25 mouse cellular contexts compared by ENCODE assay signal in the genomic region with DNA sequence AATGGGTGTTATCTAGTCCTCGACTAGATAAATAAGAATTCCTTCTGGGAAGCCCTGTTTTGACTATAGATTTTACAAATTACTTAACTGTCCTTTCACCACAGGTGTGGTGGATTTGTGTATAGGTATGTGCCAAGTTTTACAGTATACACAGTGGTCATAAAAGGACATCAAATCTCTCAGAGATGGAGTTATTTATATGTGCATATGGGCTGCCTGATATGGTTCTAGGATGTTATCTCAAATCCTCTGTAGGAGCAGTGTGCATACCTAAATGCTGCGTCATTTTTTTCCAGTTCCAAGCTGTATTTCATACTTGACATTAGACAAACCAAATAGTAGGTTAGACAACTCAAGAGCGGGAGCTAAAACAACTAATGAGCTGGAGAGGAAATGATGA. TPM values are rescaled to one million over a fixed set of nuclear protein-coding genes. Genes with fewer than 3 reads are reported as not detected.
DNase-seq lines count a peak whose midpoint lies in the region; ATAC-seq and TF ChIP-seq lines count a peak whose summit lies in the region.
"Had no signal": no experiment of that assay in that cellular context is flagged by ENCODE, and none has a peak within 500 bp of the region (broad histone marks: within the 10 kb centered on the region; RNA-seq: fewer than 3 reads in every experiment).

No protein-coding gene starts in this region.

- no peak for TF ChIP-seq CTCF in G1E (IDR thresholded peaks at IDR 0.05; ENCODE audit: low read depth, low read length)
- no peak for TF ChIP-seq CTCF in MEL (IDR thresholded peaks at IDR 0.05 in 2 of 3, conservative IDR thresholded peaks at IDR 0.05 in 1 of 3; ENCODE audit: control insufficient read depth in 1 of 3, insufficient read depth in 1 of 3, low read depth in 2 of 3, low read length in 3 of 3, poor library complexity in 1 of 3, severe bottlenecking in 1 of 3)

- no peaks in the 10 kb centered on the region for H3K27me3 ChIP-seq in G1E (ENCODE audit: insufficient read depth, low read length)
- H3K27me3 ChIP-seq in MEL (ENCODE audit: control insufficient read depth in 1 of 2, insufficient read depth in 2 of 2, low read length in 2 of 2), result no peaks in the 10 kb centered on the region
- H3K27me3 ChIP-seq: Patski had no signal

- H3K79me2 ChIP-seq in MEL (ENCODE audit: control insufficient read depth, insufficient read depth, low read length, poor library complexity), result no peaks in the 10 kb centered on the region

- H3K4me3 ChIP-seq in G1E (ENCODE audit: low read depth, low read length) (no peak overlapping the region), MEL (ENCODE audit: control insufficient read depth in 1 of 2, insufficient read depth in 1 of 2, low read depth in 2 of 2, low read length in 2 of 2) (no peak overlapping the region)

- no peak for TF ChIP-seq RAD21 in MEL (IDR thresholded peaks at IDR 0.05; ENCODE audit: low read depth, low read length)

- peak; percentile 88 for ATAC-seq in G1E (ENCODE audit: extremely low read depth, insufficient number of reproducible peaks, low FRiP score, poor library complexity, severe bottlenecking)
- ATAC-seq in erythroblast, adult 5-6 weeks (replicated peaks; ENCODE audit: low FRiP score, poor library complexity, severe bottlenecking), result no peak
- ATAC-seq: activated CD4-positive, CD25-positive, alpha-beta regulatory T cell, adult 4 months; CD4-positive, CD25-positive, alpha-beta regulatory T cell, adult 4 months; Patski had no signal

- no peak overlapping the region for H3K9ac ChIP-seq in MEL (ENCODE audit: control insufficient read depth, low read depth, low read length, poor library complexity, severe bottlenecking)

- no peaks in the 10 kb centered on the region for H3K36me3 ChIP-seq in G1E (replicated peaks)
- H3K36me3 ChIP-seq in MEL (ENCODE audit: control insufficient read depth in 1 of 2, insufficient read depth in 2 of 2, low read length in 2 of 2), result peaks cover 0 to 6% of the 10 kb centered on the region in 2 experiments; a peak in 2 of 4 replicates

- H3K4me1 ChIP-seq in G1E (ENCODE audit: insufficient read depth, low read depth, low read length) (no peaks in the 10 kb centered on the region), MEL (ENCODE audit: control insufficient read depth in 1 of 2, insufficient read depth in 2 of 2, low read length in 2 of 2) (peaks cover 4 to 6% of the 10 kb centered on the region in 2 experiments)

- H3K27ac ChIP-seq in MEL (ENCODE audit: control insufficient read depth, low read depth, low read length), result peak overlapping the region; percentile 80

- H3K9me3 ChIP-seq in G1E (replicated peaks) (no peaks in the 10 kb centered on the region), MEL (replicated peaks; ENCODE audit: insufficient read depth, low read length) (no peaks in the 10 kb centered on the region)

- no peak for TF ChIP-seq POLR2A in MEL (IDR thresholded peaks at IDR 0.05; ENCODE audit: control insufficient read depth in 1 of 2, insufficient read depth in 1 of 2, low read depth in 1 of 2, low read length in 2 of 2, poor library complexity in 1 of 2)

- DNase-seq in G1E (ENCODE audit: low spot score) (no peak), MEL (ENCODE audit: low read depth, low spot score) (peak; percentile 61)
- no peak for DNase-seq in urinary bladder, postnatal 14 days (ENCODE audit: low spot score)
- DNase-seq: adrenal gland, adult 2 months; adrenal gland, adult 8-10 months; adrenal gland, postnatal 10 days; adrenal gland, postnatal 14 days; adrenal gland, postnatal 25 days; adrenal gland, postnatal 36 days; B cell, adult 2 months; cerebellum, adult 11 months; cerebellum, adult 11-12 months; cerebellum, adult 18-20 months; cerebellum, adult 2 months; cerebellum, adult 8-10 months had no signal

- TF ChIP-seq EP300 in MEL (IDR thresholded peaks at IDR 0.05; ENCODE audit: low read depth in 1 of 2, low read length in 2 of 2), result 0 out of 4 replicates have a peak, but pooled peaks of 1 of the 2 experiments have one; percentile 44

TF ChIP-seq in MEL, 35 proteins besides CTCF, POLR2A, EP300 and RAD21:
- TF ChIP-seq KAT2A (conservative IDR thresholded peaks at IDR 0.05; ENCODE audit: low read depth, low read length) (no peak), UBTF (IDR thresholded peaks at IDR 0.05; ENCODE audit: borderline replicate concordance, insufficient read depth, low read depth, low read length) (no peak), MYC (IDR thresholded peaks at IDR 0.05; ENCODE audit: low read depth, low read length) (no peak), ZC3H11A (IDR thresholded peaks at IDR 0.05; ENCODE audit: low read depth, low read length) (no peak), SMC3 (IDR thresholded peaks at IDR 0.05; ENCODE audit: low read depth, low read length) (no peak), TAL1 (IDR thresholded peaks at IDR 0.05; ENCODE audit: low read length) (peak; percentile 18; the same call in 1 of the 2 replicates), MAZ (IDR thresholded peaks at IDR 0.05; ENCODE audit: low read depth, low read length) (no peak), CHD1 (IDR thresholded peaks at IDR 0.05; ENCODE audit: low read depth, low read length) (no peak), E2F4 (IDR thresholded peaks at IDR 0.05; ENCODE audit: borderline replicate concordance, low read depth, low read length) (no peak), MXI1 (IDR thresholded peaks at IDR 0.05; ENCODE audit: low read depth, low read length) (no peak; the same call in 1 of the 2 replicates), POLR2AphosphoS2 (IDR thresholded peaks at IDR 0.05; ENCODE audit: low read length) (no peak), USF1 (IDR thresholded peaks at IDR 0.05; ENCODE audit: low read depth, low read length) (no peak), TCF12 (IDR thresholded peaks at IDR 0.05; ENCODE audit: low read depth, low read length) (peak; percentile 28; the same call in 1 of the 2 replicates), ETS1 (IDR thresholded peaks at IDR 0.05; ENCODE audit: low read depth, low read length) (peak; percentile 74), MYB (IDR thresholded peaks at IDR 0.05; ENCODE audit: low read depth, low read length) (no peak), SIN3A (IDR thresholded peaks at IDR 0.05; ENCODE audit: low read length) (no peak), ZMIZ1 (IDR thresholded peaks at IDR 0.05; ENCODE audit: low read depth, low read length) (no peak), GATA1 (IDR thresholded peaks at IDR 0.05; ENCODE audit: low read depth, low read length) (peak; percentile 70), HCFC1 (IDR thresholded peaks at IDR 0.05; ENCODE audit: low read depth, low read length) (no peak)

RNA-seq across cellular contexts. Expression of a gene that starts 13.9 kb away (rescaled TPM):
- total RNA-seq in G1E (2014; fragmentation: Nextera tagmentation) (not detected in 2 replicates), G1E (2017) (not detected in 2 replicates), MEL (2012; rRNA removed) (not detected in 2 replicates)
- polyA plus RNA-seq in G1E (2012) (not detected in 2 replicates), MEL (2012; ENCODE audit: insufficient read depth in 1 of 2, insufficient read length in 2 of 2, low read depth in 1 of 2, low replicate concordance in 2 of 2, missing spikeins in 1 of 2) (not detected)
- total RNA-seq in erythroblast, adult 5-6 weeks (2015; ENCODE audit: low replicate concordance), result not detected in 2 replicates
- not detected in 2 replicates for total RNA-seq in erythroblast, adult 5-6 weeks (2017; ENCODE audit: low replicate concordance)
- total RNA-seq: adrenal gland, adult 18-20 months; adrenal gland, adult 2 months; adrenal gland, adult 8-10 months; adrenal gland, postnatal 10 days; adrenal gland, postnatal 14 days; adrenal gland, postnatal 25 days; adrenal gland, postnatal 36 days; adrenal gland, postnatal 4 days; CH12.LX; ES-E14 had no signal
- polyA plus RNA-seq: activated CD4-positive, CD25-positive, alpha-beta regulatory T cell, adult 4 months; adrenal gland, adult 2 months; brain, embryonic 14.5 days; C2C12; CD4-positive, CD25-positive, alpha-beta regulatory T cell, adult 4 months; cerebellum, adult 2 months; Patski had no signal

RNA-seq across cellular contexts. Expression of a gene that starts 33.5 kb away (rescaled TPM):
- total RNA-seq in G1E (2014; fragmentation: Nextera tagmentation) (not detected in 2 replicates), G1E (2017) (not detected in 2 replicates), MEL (2012; rRNA removed) (not detected in 2 replicates)
- polyA plus RNA-seq in G1E (2012) (not detected in 2 replicates), MEL (2012; ENCODE audit: insufficient read depth in 1 of 2, insufficient read length in 2 of 2, low read depth in 1 of 2, low replicate concordance in 2 of 2, missing spikeins in 1 of 2) (not detected)
- total RNA-seq in erythroblast, adult 5-6 weeks (2015; ENCODE audit: low replicate concordance), result not detected in 2 replicates
- total RNA-seq in erythroblast, adult 5-6 weeks (2017; ENCODE audit: low replicate concordance), result not detected in 2 replicates
- total RNA-seq: adrenal gland, adult 18-20 months; adrenal gland, adult 2 months; adrenal gland, adult 8-10 months; adrenal gland, postnatal 10 days; adrenal gland, postnatal 14 days; adrenal gland, postnatal 25 days; adrenal gland, postnatal 36 days; adrenal gland, postnatal 4 days; CH12.LX; ES-E14 had no signal
- polyA plus RNA-seq: activated CD4-positive, CD25-positive, alpha-beta regulatory T cell, adult 4 months; adrenal gland, adult 2 months; brain, embryonic 14.5 days; C2C12; CD4-positive, CD25-positive, alpha-beta regulatory T cell, adult 4 months; cerebellum, adult 2 months; Patski had no signal
